Mouse (Mus musculus) cerebellum, adult 8-10 months (tissue): Measurements from ENCODE around the gene Jph2.
A peak's percentile ranks its signal among the peaks of the same experiment; 100 is the strongest.

ENCODE experiments used
- DNase-seq: peaks from one replicate; pipeline ENCODE4 v3.0.0; 2022

Gene Jph2

GRCm38 (mm10) chr2:163359253-163359652 is 38.5 kb downstream of the Jph2 start:
- no peak for DNase-seq

GRCm38 (mm10) chr2:163358662-163359061 is 39.1 kb downstream of the Jph2 start:
- no peak for DNase-seq

DNA sequence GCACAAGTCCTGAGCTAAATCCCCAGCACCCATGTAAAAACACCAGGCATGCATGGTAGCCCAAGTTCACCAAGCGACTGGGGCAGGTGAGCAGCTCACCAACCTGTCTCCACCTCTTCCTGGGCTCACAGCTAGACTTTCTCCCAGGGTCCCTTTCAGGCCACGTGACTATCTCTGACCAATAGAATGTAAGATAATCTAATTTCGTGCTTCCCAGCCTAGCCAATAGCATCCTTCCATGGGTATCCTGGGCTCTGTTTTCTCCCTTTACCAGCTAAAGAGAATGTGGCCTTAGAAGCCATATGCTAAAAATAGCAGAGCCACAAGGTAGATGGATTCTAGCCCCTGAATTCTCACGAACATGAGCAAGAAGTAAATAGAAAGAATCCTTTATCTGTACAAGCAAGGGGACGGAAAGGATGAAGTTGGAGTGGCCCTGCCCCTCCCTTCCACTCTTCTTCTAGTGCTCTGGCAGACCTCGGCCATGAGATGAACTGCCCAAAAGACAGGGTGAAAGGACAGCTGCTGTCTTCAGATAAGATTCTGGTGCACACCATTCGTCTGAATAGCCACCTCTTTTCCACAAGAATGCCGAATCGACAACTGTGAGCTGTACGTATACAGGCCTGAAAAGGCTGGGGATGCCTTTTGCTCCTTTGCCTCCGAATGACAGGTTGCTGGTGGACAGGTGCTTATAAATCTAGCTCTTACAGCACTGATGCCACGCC is 41.5 kb downstream of the Jph2 start:
- no peak for DNase-seq

DNA sequence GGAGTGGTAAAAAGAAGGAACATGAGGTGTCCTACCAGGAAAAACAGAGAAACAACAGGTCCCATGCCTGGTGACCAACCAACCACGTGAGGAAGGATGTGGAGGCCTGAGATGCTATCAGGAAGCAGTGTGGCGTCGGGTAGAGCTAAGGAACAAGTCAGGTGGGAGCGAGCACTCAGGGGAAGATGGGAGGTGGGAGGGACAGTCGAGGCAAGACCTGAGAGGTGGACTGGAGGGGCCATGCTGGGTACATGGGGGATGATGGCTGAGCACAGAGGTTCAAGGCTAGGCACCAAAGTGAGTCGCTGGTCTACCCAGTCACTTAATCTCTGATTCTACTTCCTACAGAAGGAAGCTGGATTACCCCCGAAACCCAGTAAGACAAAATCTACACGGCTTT is 42.1 kb downstream of the Jph2 start:
- DNase-seq = no peak

DNA sequence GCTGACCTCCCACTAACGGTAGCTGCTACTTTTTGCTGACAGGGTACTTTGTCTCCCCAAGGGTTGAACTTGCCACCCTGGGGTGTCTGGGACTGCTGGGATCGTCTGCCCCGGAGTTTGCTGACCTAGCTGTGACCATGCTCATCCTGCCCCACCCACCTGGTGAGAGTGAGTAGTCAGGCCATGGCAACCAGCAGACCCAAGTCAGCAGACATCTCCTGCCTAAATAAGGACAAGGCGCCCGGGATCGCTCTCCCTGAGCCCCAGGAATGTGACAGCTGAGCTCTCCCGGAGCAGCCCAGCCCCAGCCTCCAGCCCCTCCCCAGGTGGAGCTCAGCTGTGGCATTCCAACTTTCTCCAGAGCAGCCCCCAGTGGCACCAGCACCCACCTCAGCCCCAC is 44.1 kb downstream of the Jph2 start:
- DNase-seq = no peak

DNA sequence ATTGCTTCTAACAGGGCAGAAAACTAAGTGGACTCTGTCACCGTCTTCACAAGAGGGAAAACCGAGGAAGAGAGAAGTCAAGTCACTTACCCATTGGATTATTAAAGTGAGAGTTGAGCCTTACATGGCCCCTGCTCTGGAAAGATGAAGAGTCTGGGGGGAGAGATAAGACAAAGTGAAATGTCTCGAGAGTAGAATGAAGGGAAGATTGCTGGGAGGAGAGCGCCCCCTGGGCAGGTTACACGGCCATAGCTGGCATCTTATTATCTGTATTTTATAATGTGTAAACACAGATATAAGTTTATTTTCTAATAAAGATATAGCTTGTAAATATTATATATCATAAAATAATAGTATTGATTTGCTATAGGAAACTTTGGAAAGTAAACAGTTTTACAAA is 47.4 kb downstream of the Jph2 start:
- no peak for DNase-seq

DNA sequence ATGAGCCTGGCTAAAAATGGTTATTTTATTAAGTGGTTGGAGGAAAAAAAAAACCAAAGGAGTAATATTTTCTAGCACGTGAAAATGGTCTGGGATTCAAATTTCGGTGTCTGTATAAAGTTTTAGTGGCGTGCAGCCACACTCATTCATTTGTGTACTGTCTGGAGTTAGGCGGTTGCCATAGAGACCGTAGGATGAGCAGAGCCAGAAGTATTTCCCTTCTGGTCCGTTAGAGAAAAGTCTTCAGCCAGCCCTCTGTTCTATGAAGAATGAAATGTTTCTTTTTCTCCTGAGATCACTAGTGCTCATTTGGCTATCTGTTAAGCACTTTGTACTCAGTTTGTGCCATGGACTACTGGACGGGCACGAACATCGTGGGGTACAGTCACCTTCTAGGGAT is 48.4 kb downstream of the Jph2 start:
- no peak for DNase-seq

- DNase-seq = no peak
These were observed 49.1 kb downstream of the Jph2 start for GRCm38 (mm10) chr2:163348677-163349076.

DNA sequence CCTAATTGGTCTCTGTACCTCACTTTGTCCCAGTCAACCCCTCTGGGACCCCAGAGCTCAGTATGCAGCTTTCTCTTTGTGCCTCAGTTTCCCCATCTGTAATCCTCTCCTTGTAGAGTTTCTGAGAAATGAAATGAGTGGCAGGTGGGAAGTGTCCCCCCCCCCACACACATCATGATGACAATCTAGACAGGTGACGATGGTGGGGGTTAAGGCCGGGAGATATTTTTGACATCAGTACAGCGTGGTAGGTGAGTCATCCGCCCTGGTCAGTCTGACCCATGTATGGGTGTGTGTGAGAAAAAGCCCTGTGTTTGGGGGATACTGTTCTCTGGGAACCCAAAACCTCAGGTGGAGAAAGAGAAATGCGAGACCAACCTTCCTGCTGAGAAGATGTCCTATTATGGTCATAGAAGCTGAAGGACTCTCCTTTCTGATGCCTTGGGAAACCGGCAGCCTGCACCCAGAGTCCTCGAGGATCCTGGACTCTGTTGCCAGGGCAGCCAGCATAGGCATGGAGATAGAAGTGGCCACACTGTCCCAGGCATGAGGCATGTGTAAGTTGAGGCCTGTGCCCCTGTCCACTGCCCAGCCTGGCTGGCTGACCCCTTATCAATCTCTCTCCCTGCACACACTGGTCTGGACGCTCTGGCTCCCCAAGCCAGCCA is 50.1 kb downstream of the Jph2 start:
- DNase-seq = no peak

- DNase-seq = no peak
These were observed 51.3 kb downstream of the Jph2 start for GRCm38 (mm10) chr2:163346497-163346896.

DNA sequence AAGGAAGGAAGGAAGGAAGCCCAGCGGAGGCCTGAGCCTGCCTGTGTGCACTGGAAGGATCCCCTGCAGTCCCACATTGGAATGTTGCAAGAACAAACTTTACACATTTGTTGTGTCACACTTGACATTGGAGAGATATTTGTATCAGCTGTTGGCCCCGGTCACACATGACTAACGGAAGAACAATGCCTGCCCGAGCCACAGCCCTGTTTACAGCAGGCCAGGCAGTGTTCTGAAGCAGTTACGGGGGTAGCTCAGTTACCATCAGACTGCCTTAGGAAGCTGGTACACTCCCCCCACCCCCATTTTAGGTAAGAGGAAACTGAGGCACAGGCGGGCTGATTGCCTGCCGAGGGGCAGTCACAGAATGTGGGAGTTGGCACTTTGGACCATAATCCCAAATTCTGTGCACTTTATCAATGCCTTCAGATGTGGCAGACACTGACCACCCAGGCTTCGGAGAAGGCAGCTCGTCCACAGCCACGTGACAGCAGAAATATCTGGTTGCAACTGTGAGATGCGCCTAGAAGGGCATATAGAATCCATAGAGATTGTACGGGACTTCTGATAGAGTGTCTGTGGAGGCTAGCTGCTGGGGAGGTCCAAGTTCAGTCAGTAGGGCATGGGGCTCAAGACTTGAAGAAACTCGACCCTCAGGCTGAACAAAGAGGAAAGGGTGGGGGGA is 52.7 kb downstream of the Jph2 start:
- DNase-seq = no peak

GRCm38 (mm10) chr2:163343671-163344070 is 54.1 kb downstream of the Jph2 start:
- peak; percentile 6 for DNase-seq

GRCm38 (mm10) chr2:163340263-163340662 is 57.5 kb downstream of the Jph2 start:
- peak; percentile 18 for DNase-seq

DNA sequence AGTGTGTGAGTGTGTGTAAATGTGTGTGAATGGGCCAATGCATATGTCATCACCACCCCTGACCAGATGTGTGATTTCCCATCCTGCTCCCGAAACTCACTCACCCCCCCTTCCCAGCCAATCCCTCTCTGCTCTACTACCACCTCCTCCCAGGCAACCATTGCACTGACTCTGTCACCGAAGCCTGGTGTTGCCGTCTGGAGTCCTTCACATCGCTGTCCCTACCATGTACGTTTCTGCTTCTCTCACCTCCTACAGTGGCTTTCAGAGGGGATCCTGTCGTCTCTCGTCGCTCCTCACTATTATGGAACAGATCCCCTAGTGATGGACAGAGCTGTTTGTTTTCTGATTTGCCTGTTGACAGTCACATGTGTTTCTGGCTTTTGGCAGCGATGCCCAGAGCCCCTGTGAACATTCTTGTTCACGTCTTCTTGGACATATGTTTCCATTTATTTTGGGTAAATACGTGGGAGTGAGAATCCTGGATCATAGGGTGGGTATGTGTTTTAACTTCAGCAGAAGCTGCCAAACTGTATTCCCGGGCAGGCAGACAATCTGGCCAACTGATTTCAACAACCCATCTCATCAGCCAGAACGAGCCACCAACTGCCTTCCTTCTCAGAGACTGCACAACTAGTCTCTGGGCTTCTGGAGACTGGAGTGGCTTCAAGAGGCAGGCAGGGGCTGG is 65.3 kb downstream of the Jph2 start:
- DNase-seq = no peak

DNA sequence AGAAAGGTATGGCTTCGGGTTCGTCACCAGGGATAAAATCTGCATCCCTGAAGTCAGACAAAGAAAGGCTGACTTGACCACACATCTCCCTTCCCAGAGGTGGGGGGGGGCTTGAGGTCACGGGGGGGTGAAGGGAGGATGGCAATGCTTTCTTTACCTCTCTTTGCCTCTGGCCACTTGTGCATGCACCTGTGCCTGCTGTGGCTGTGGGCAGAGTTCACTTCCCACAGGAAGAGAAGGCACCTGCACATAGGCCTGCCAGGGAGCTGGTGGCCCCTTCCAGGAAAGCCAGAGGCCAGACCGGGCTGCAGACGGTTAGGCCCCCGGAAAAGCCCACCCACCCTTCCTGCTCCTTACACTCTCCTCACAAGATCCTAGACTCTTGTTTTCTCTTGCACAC is 66.4 kb downstream of the Jph2 start:
- DNase-seq = no peak

GRCm38 (mm10) chr2:163330742-163331141 is 67.1 kb downstream of the Jph2 start:
- DNase-seq = peak; percentile 16

GRCm38 (mm10) chr2:163323163-163323562 is 74.6 kb downstream of the Jph2 start:
- DNase-seq = no peak

GRCm38 (mm10) chr2:163318777-163319176 is 79.0 kb downstream of the Jph2 start:
- no peak for DNase-seq

- DNase-seq = no peak
These were observed 80.5 kb downstream of the Jph2 start for GRCm38 (mm10) chr2:163317281-163317680.

- no peak for DNase-seq
These were observed 87.6 kb downstream of the Jph2 start for GRCm38 (mm10) chr2:163310163-163310688.

GRCm38 (mm10) chr2:163309376-163309775 is 88.4 kb downstream of the Jph2 start:
- DNase-seq = no peak

- peak; percentile 34 for DNase-seq
These were observed 94.8 kb downstream of the Jph2 start for GRCm38 (mm10) chr2:163303037-163303436.

GRCm38 (mm10) chr2:163301641-163302040 is 96.2 kb downstream of the Jph2 start:
- DNase-seq = no peak
